Mouse (Mus musculus): Measurements from ENCODE around the gene Gh. TPM values are rescaled to one million over a fixed set of nuclear protein-coding genes. Genes with fewer than 3 reads are reported as not detected.

Gene Gh
- polyA plus RNA-seq, 1 experiment from 2014 or later = not detected

- Histone ChIP-seq H3K4me3 (no peak overlapping the region), H3K27ac (no peak overlapping the region), H3K4me1 (peaks cover 27% of the 10 kb centered on the region), H3K36me3 (peaks cover 89% of the 10 kb centered on the region), H3K27me3 (ENCODE audit: low read depth, poor library complexity, severe bottlenecking) (no peaks in the 10 kb centered on the region), H3K9me3 (replicated peaks) (no peaks in the 10 kb centered on the region)
- DNase-seq (ENCODE audit: low spot score) = no peak
- 90% methylated on average over 9 of the region's 9 CpGs for WGBS
These were observed 37.7 kb downstream of the Gh start for GRCm38 (mm10) chr11:106263963-106264362.

GRCm38 (mm10) chr11:106260826-106261450 is 40.7 kb downstream of the Gh start:
- Histone ChIP-seq H3K36me3 (peaks cover 90% of the 10 kb centered on the region), H3K9me3 (replicated peaks) (no peaks in the 10 kb centered on the region), H3K27ac (no peak overlapping the region), H3K27me3 (ENCODE audit: low read depth, poor library complexity, severe bottlenecking) (no peaks in the 10 kb centered on the region), H3K4me3 (no peak overlapping the region), H3K4me1 (peaks cover 9% of the 10 kb centered on the region)
- DNase-seq (ENCODE audit: low spot score) = no peak
- 84% methylated on average over 14 of the region's 14 CpGs for WGBS

- Histone ChIP-seq H3K9me3 (replicated peaks) (no peaks in the 10 kb centered on the region), H3K27me3 (ENCODE audit: low read depth, poor library complexity, severe bottlenecking) (no peaks in the 10 kb centered on the region), H3K36me3 (peaks cover 76% of the 10 kb centered on the region), H3K4me3 (peak overlapping the region; percentile 89), H3K4me1 (peaks cover 18% of the 10 kb centered on the region), H3K27ac (peak overlapping the region; percentile 91)
- DNase-seq (ENCODE audit: low spot score) = no peak
- WGBS = 71% methylated on average over 5 of the region's 5 CpGs
These were observed 44.9 kb downstream of the Gh start for GRCm38 (mm10) chr11:106256775-106257174.

- DNase-seq (ENCODE audit: low spot score) = peak; percentile 98
- Histone ChIP-seq H3K4me3 (peak within 1 kb of the TSS; percentile 89), H3K9me3 (replicated peaks) (no peaks in the 10 kb centered on the region), H3K36me3 (peaks cover 76% of the 10 kb centered on the region), H3K4me1 (peaks cover 18% of the 10 kb centered on the region), H3K27me3 (ENCODE audit: low read depth, poor library complexity, severe bottlenecking) (no peaks in the 10 kb centered on the region), H3K27ac (peak within 1 kb of the TSS; percentile 91)
- WGBS = under 1% methylated on average over 42 of the region's 42 CpGs
These were observed 45.8 kb downstream of the Gh start, which contains the start of the genes Ftsj3 and Psmc5 for GRCm38 (mm10) chr11:106255685-106256451. Gene Ftsj3 (minus strand): TSS chr11:106256079. Gene Psmc5 (plus strand): TSS chr11:106256154.

GRCm38 (mm10) chr11:106255174-106255573 is 46.5 kb downstream of the Gh start:
- H3K4me3 ChIP-seq = peak overlapping the region; percentile 89
- peak overlapping the region; percentile 91 for H3K27ac ChIP-seq
- no peaks in the 10 kb centered on the region for H3K9me3 ChIP-seq (replicated peaks)
- H3K4me1 ChIP-seq = peaks cover 18% of the 10 kb centered on the region
- H3K36me3 ChIP-seq = peaks cover 76% of the 10 kb centered on the region
- DNase-seq (ENCODE audit: low spot score) = no peak
- 3% methylated on average over 22 of the region's 22 CpGs for WGBS
- no peaks in the 10 kb centered on the region for H3K27me3 ChIP-seq (ENCODE audit: low read depth, poor library complexity, severe bottlenecking)

DNA sequence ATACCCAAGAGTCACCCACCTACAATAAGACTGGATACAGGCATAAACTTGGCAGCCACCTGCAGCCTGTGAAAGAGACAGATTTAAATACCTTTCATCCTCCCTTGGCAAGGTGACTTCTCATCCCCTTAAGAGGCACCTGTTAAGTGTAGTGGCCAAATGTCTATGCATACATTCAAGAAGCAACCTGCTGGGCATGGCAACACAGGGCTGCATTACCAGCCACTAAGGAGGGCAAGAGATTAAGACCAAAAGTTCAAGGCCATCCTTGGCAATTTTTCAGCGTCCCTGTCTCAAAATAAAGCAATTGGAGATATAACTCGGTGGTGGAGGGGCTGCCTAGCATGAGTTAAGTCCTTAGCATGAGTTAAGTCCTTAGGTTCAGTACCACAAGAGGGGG is 46.9 kb downstream of the Gh start:
- peaks cover 18% of the 10 kb centered on the region for H3K4me1 ChIP-seq
- DNase-seq (ENCODE audit: low spot score) = peak; percentile 14
- H3K9me3 ChIP-seq (replicated peaks) = no peaks in the 10 kb centered on the region
- peak overlapping the region; percentile 91 for H3K27ac ChIP-seq
- H3K4me3 ChIP-seq = peak overlapping the region; percentile 89
- peaks cover 76% of the 10 kb centered on the region for H3K36me3 ChIP-seq
- H3K27me3 ChIP-seq (ENCODE audit: low read depth, poor library complexity, severe bottlenecking) = no peaks in the 10 kb centered on the region
- WGBS = 30% methylated on average over 2 of the region's 2 CpGs

Other genes with a start within 250 kb of the Gh start
- 14.3 and 14.6 TPM in 2 replicates for gene Taco1, start 235.8 kb downstream of the Gh start, polyA plus RNA-seq (2016; fragmentation: Nextera tagmentation; extraction: Ambion mirVana)
- gene Map3k3, start 217.3 kb downstream of the Gh start, polyA plus RNA-seq (2016; fragmentation: Nextera tagmentation; extraction: Ambion mirVana) = 21.6 and 23.3 TPM in 2 replicates
- gene Gm10840, start 141.0 kb downstream of the Gh start, polyA plus RNA-seq (2016; fragmentation: Nextera tagmentation; extraction: Ambion mirVana) = 1.0 TPM in 1 of 2 replicates, not detected in the other
- gene Limd2, start 141.0 kb downstream of the Gh start, polyA plus RNA-seq (2016; fragmentation: Nextera tagmentation; extraction: Ambion mirVana) = 603 and 638 TPM in 2 replicates
- gene Strada, start 99.7 kb downstream of the Gh start, polyA plus RNA-seq (2016; fragmentation: Nextera tagmentation; extraction: Ambion mirVana) = 37.8 and 45.3 TPM in 2 replicates
- gene Ccdc47, start 85.5 kb downstream of the Gh start, polyA plus RNA-seq (2016; fragmentation: Nextera tagmentation; extraction: Ambion mirVana) = 57.4 and 60.1 TPM in 2 replicates
- 94.9 and 108 TPM in 2 replicates for gene Ddx42, start 84.9 kb downstream of the Gh start, polyA plus RNA-seq (2016; fragmentation: Nextera tagmentation; extraction: Ambion mirVana)
- 85.6 and 91.1 TPM in 2 replicates for gene Ftsj3, start 45.8 kb downstream of the Gh start, polyA plus RNA-seq (2016; fragmentation: Nextera tagmentation; extraction: Ambion mirVana)
- gene Psmc5, start 45.7 kb downstream of the Gh start, polyA plus RNA-seq (2016; fragmentation: Nextera tagmentation; extraction: Ambion mirVana) = 415 and 441 TPM in 2 replicates
- gene Smarcd2, start 28.9 kb downstream of the Gh start, polyA plus RNA-seq (2016; fragmentation: Nextera tagmentation; extraction: Ambion mirVana) = 66.4 and 72.6 TPM in 2 replicates
- 0.18 and 0.36 TPM in 2 replicates for gene Tcam1, start 25.2 kb downstream of the Gh start, polyA plus RNA-seq (2016; fragmentation: Nextera tagmentation; extraction: Ambion mirVana)
- gene Cd79b, start 12.9 kb upstream of the Gh start, polyA plus RNA-seq (2016; fragmentation: Nextera tagmentation; extraction: Ambion mirVana) = 2.4 and 2.6 TPM in 2 replicates
- 0.03 TPM in 1 of 2 replicates, not detected in the other for gene Scn4a, start 51.4 kb upstream of the Gh start, polyA plus RNA-seq (2016; fragmentation: Nextera tagmentation; extraction: Ambion mirVana)
- not detected in 2 replicates for gene Prr29, start 63.6 kb upstream of the Gh start, polyA plus RNA-seq (2016; fragmentation: Nextera tagmentation; extraction: Ambion mirVana)
- gene Icam2, start 86.2 kb upstream of the Gh start, polyA plus RNA-seq (2016; fragmentation: Nextera tagmentation; extraction: Ambion mirVana) = 21.8 and 24.7 TPM in 2 replicates
- 7.4 and 8.2 TPM in 2 replicates for gene Ern1, start 186.0 kb upstream of the Gh start, polyA plus RNA-seq (2016; fragmentation: Nextera tagmentation; extraction: Ambion mirVana)

Data from limb, embryonic 10.5 days (tissue).